Mouse (Mus musculus): Measurements from ENCODE around the gene Tub.

Gene Tub

GRCm38 (mm10) chr7:108950312-108950761, at the start of gene Tub:
Gene Tub, plus strand, starts transcription at chr7:108950338.
- DNase-seq (ENCODE audit: low spot score): peak; percentile 74

GRCm38 (mm10) chr7:108903969-108904368, 46.2 kb upstream of the Tub start:
- no peak for DNase-seq (ENCODE audit: low spot score)

GRCm38 (mm10) chr7:108927043-108927442, 23.1 kb upstream of the Tub start:
- DNase-seq (ENCODE audit: low spot score): no peak

- DNase-seq (ENCODE audit: low spot score): no peak
Observed at GRCm38 (mm10) chr7:108928280-108929188, 21.6 kb upstream of the Tub start.

GRCm38 (mm10) chr7:108929726-108930393, 20.3 kb upstream of the Tub start, which contains the start of gene Nlrp10:
Gene Nlrp10, minus strand, starts transcription at chr7:108930178.
- DNase-seq (ENCODE audit: low spot score): no peak

- peak; percentile 93 for DNase-seq (ENCODE audit: low spot score)
Observed at GRCm38 (mm10) chr7:108933794-108934731, 16.1 kb upstream of the Tub start, which contains the start of gene Eif3f. Gene Eif3f, plus strand, starts transcription at chr7:108934417.

GRCm38 (mm10) chr7:108934836-108935235, 15.3 kb upstream of the Tub start:
- no peak for DNase-seq (ENCODE audit: low spot score)

GRCm38 (mm10) chr7:108935411-108935810, 14.7 kb upstream of the Tub start:
- DNase-seq (ENCODE audit: low spot score): no peak

GRCm38 (mm10) chr7:108936591-108936990, 13.5 kb upstream of the Tub start:
- DNase-seq (ENCODE audit: low spot score): no peak

GRCm38 (mm10) chr7:108941466-108941865, 8.7 kb upstream of the Tub start:
- DNase-seq (ENCODE audit: low spot score): no peak

GRCm38 (mm10) chr7:108944002-108944401, 6.1 kb upstream of the Tub start:
- DNase-seq (ENCODE audit: low spot score): no peak

GRCm38 (mm10) chr7:108948611-108949010, 1.5 kb upstream of the Tub start:
- DNase-seq (ENCODE audit: low spot score): no peak

GRCm38 (mm10) chr7:108949301-108949700, 837 bp upstream of the Tub start:
- DNase-seq (ENCODE audit: low spot score): no peak

GRCm38 (mm10) chr7:108950762-108951331, 709 bp downstream of the Tub start:
- DNase-seq (ENCODE audit: low spot score): peak; percentile 52

GRCm38 (mm10) chr7:108952801-108953200, 2.7 kb downstream of the Tub start:
- no peak for DNase-seq (ENCODE audit: low spot score)

- no peak for DNase-seq (ENCODE audit: low spot score)
Observed at GRCm38 (mm10) chr7:108954185-108954584, 4.0 kb downstream of the Tub start.

- no peak for DNase-seq (ENCODE audit: low spot score)
Observed at GRCm38 (mm10) chr7:108957734-108958133, 7.6 kb downstream of the Tub start.

- no peak for DNase-seq (ENCODE audit: low spot score)
Observed at GRCm38 (mm10) chr7:108965968-108966367, 15.8 kb downstream of the Tub start.

GRCm38 (mm10) chr7:108966742-108967362, 16.7 kb downstream of the Tub start:
- peak; percentile 54 for DNase-seq (ENCODE audit: low spot score)

- no peak for DNase-seq (ENCODE audit: low spot score)
Observed at GRCm38 (mm10) chr7:108968201-108968600, 18.1 kb downstream of the Tub start.

GRCm38 (mm10) chr7:108972273-108972672, 22.1 kb downstream of the Tub start:
- DNase-seq (ENCODE audit: low spot score): peak; percentile 50

Data from testis, postnatal 10 days (tissue).